16 mouse cellular contexts compared by ENCODE assay signal in the genomic region with DNA sequence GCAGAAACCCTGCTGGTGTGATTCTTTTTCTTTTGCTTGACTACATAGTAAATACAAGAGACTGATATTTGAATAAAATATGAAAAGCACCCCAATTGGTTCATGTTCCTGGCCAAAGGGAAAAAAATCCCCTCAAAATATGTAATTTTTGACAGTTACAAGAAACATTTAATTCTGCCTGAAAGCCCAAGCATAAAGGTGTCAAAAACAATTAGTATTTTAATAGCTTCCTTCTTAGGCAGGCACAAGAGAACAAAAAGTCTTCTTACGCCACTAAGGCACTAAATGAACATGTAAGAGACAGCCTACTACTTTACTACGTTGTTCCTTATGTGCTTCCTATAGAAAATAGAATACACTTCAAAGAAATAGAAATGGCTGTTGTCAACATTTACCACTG.
"Had no signal": no experiment of that assay in that cellular context is flagged by ENCODE, and none has a peak within 500 bp of the region (broad histone marks: within the 10 kb centered on the region; RNA-seq: fewer than 3 reads in every experiment).

No protein-coding gene starts in this region.

- H3K27me3 ChIP-seq: neural tube, embryonic 12.5 days; neural tube, embryonic 13.5 days; neural tube, embryonic 15.5 days; stomach, embryonic 15.5 days had no signal

- H3K36me3 ChIP-seq: neural tube, embryonic 12.5 days; neural tube, embryonic 13.5 days; neural tube, embryonic 15.5 days; stomach, embryonic 15.5 days had no signal

- H3K9ac ChIP-seq: neural tube, embryonic 12.5 days; neural tube, embryonic 13.5 days; neural tube, embryonic 15.5 days; stomach, embryonic 15.5 days had no signal

- H3K4me1 ChIP-seq: neural tube, embryonic 12.5 days; neural tube, embryonic 13.5 days; neural tube, embryonic 15.5 days; stomach, embryonic 15.5 days had no signal

- H3K27ac ChIP-seq: neural tube, embryonic 12.5 days; neural tube, embryonic 13.5 days; neural tube, embryonic 15.5 days; stomach, embryonic 15.5 days; stomach, postnatal 0 days had no signal

- DNase-seq: right cerebral cortex, adult 18-20 months; right cerebral cortex, postnatal 14 days; right cerebral cortex, postnatal 25 days; right cerebral cortex, postnatal 4 days; spleen, adult 18-20 months; thymus, adult 18-20 months; thymus, adult 2 months; thymus, postnatal 14 days; thymus, postnatal 25 days; thymus, postnatal 36 days; thymus, postnatal 4 days had no signal

- H3K4me2 ChIP-seq: neural tube, embryonic 12.5 days; neural tube, embryonic 13.5 days; neural tube, embryonic 15.5 days; stomach, embryonic 15.5 days had no signal

- H3K4me3 ChIP-seq: neural tube, embryonic 12.5 days; neural tube, embryonic 13.5 days; neural tube, embryonic 15.5 days; stomach, embryonic 15.5 days had no signal

- H3K9me3 ChIP-seq: neural tube, embryonic 12.5 days; neural tube, embryonic 13.5 days; neural tube, embryonic 15.5 days; stomach, embryonic 15.5 days had no signal
